Mouse (Mus musculus): ENCODE measurements at regions not wholly inside any gene's neighbourhood (a gene's known extent, or its start where the extent isn't known, plus 50 kb on each side); places are given as distances from the start of the nearest gene placed in this dataset.

DNA sequence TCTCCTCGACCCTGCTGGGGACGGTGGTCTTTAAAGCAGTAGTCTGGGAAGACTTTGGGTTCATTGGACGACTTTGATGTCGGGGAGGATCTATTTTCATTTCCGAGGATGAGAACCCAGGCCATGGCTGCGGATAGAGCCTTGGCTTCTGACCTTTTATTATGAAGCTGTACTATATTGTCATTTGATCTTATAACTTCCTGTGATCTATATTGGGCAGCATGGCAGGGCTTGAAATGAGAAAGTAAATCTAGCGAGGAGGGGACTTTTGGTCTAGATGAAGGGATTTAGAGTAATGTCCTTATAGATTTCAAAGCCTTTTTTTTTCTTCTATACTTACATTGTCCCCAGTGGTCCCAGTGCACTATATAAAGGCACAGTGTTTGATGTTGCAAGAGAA lies 172.8 kb upstream of the Stt3b start:
- Histone ChIP-seq H3K4me1 (ENCODE audit: control insufficient read depth, insufficient read depth) (no peaks in the 10 kb centered on the region), H3K9ac (replicated peaks; ENCODE audit: low read depth, low read length) (no peak overlapping the region), H3K4me2 (ENCODE audit: low read depth, low read length) (no peak overlapping the region), H3K27ac (ENCODE audit: low read depth) (no peak overlapping the region), H3K4me3 (ENCODE audit: low read depth, low read length) (no peak overlapping the region), H3K27me3 (ENCODE audit: control insufficient read depth, insufficient read depth, low read length) (no peaks in the 10 kb centered on the region), H3K9me3 (replicated peaks; ENCODE audit: control insufficient read depth, low read length) (no peaks in the 10 kb centered on the region), H3K36me3 (replicated peaks; ENCODE audit: control insufficient read depth, insufficient read depth, low read length) (no peaks in the 10 kb centered on the region)
- ATAC-seq (ENCODE audit: insufficient read depth, low read depth), result no peak
- no peak for TF ChIP-seq EP300 (IDR thresholded peaks at IDR 0.05; ENCODE audit: low read depth)
- 76% methylated on average over 7 of the region's 7 CpGs for WGBS
- DNase-seq (ENCODE audit: low spot score), result no peak

DNA sequence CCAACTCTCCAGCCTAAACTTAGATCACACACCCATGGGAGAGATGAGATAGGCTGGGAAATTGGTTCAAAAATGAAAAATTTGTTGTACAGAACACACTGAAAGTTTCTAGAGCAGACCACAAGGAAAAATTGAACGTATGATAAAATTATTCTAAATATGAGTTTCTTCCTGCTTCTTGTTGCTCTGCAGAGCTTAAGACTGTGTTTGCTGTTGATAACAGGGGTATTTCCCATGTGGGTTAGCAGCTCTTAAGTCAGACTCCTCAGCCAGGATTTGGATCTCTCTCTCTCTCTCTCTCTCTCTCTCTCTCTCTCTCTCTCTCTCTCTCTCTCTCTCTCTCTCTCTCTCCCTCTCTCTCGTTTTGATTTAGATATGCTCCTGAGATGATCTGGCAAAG lies 173.5 kb upstream of the Stt3b start:
- Histone ChIP-seq H3K9me3 (replicated peaks; ENCODE audit: control insufficient read depth, low read length) (no peaks in the 10 kb centered on the region), H3K4me2 (ENCODE audit: low read depth, low read length) (no peak overlapping the region), H3K36me3 (replicated peaks; ENCODE audit: control insufficient read depth, insufficient read depth, low read length) (no peaks in the 10 kb centered on the region), H3K9ac (replicated peaks; ENCODE audit: low read depth, low read length) (no peak overlapping the region), H3K4me1 (ENCODE audit: control insufficient read depth, insufficient read depth) (no peaks in the 10 kb centered on the region), H3K4me3 (ENCODE audit: low read depth, low read length) (no peak overlapping the region), H3K27ac (ENCODE audit: low read depth) (no peak overlapping the region), H3K27me3 (ENCODE audit: control insufficient read depth, insufficient read depth, low read length) (no peaks in the 10 kb centered on the region)
- WGBS, result 47% methylated on average over 1 of the region's 2 CpGs
- no peak for DNase-seq (ENCODE audit: low spot score)
- TF ChIP-seq CTCF (IDR thresholded peaks at IDR 0.05; ENCODE audit: low read depth) (no peak), EP300 (IDR thresholded peaks at IDR 0.05; ENCODE audit: low read depth) (no peak)
- no peak for ATAC-seq (ENCODE audit: insufficient read depth, low read depth)

GRCm38 (mm10) chr9:115484408-115484807 lies 174.2 kb upstream of the Stt3b start:
- DNase-seq (ENCODE audit: low spot score) (no peak), ATAC-seq (ENCODE audit: insufficient read depth, low read depth) (no peak)
- no peak for TF ChIP-seq CTCF (IDR thresholded peaks at IDR 0.05; ENCODE audit: low read depth)
- no peak for TF ChIP-seq EP300 (IDR thresholded peaks at IDR 0.05; ENCODE audit: low read depth)
- 72% methylated on average over 1 of the region's 1 CpGs for WGBS
- no peaks in the 10 kb centered on the region for H3K27me3 ChIP-seq (ENCODE audit: control insufficient read depth, insufficient read depth, low read length)
- H3K9me3 ChIP-seq (replicated peaks; ENCODE audit: control insufficient read depth, low read length), result no peaks in the 10 kb centered on the region
- no peak overlapping the region for H3K4me3 ChIP-seq (ENCODE audit: low read depth, low read length)
- no peaks in the 10 kb centered on the region for H3K4me1 ChIP-seq (ENCODE audit: control insufficient read depth, insufficient read depth)
- no peak overlapping the region for H3K9ac ChIP-seq (replicated peaks; ENCODE audit: low read depth, low read length)
- no peak overlapping the region for H3K27ac ChIP-seq (ENCODE audit: low read depth)
- H3K4me2 ChIP-seq (ENCODE audit: low read depth, low read length), result no peak overlapping the region
- H3K36me3 ChIP-seq (replicated peaks; ENCODE audit: control insufficient read depth, insufficient read depth, low read length), result no peaks in the 10 kb centered on the region

DNA sequence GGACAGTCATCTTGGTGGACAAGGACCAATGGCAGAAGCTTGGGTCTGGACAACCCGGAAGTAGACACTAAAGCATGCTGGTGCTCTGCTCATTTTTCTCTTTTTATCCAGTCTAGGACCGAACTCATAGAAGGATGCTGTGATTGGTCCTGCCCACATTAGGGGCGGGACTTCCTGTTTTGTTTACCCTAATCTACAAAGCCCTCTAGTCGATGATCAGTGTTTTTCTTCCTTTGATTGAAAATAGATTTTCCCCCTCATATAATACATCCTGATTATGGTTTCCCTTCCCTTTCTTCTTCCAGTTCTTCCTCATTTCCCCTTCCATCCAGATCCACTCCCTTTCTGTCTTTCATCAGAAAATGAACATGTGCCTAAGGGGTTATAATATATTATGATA lies 175.0 kb upstream of the Stt3b start:
- Histone ChIP-seq H3K9me3 (replicated peaks; ENCODE audit: control insufficient read depth, low read length) (no peaks in the 10 kb centered on the region), H3K27me3 (ENCODE audit: control insufficient read depth, insufficient read depth, low read length) (no peaks in the 10 kb centered on the region), H3K9ac (replicated peaks; ENCODE audit: low read depth, low read length) (no peak overlapping the region), H3K36me3 (replicated peaks; ENCODE audit: control insufficient read depth, insufficient read depth, low read length) (no peaks in the 10 kb centered on the region), H3K4me3 (ENCODE audit: low read depth, low read length) (no peak overlapping the region), H3K4me2 (ENCODE audit: low read depth, low read length) (no peak overlapping the region), H3K4me1 (ENCODE audit: control insufficient read depth, insufficient read depth) (no peaks in the 10 kb centered on the region), H3K27ac (ENCODE audit: low read depth) (no peak overlapping the region)
- 83% methylated on average over 4 of the region's 4 CpGs for WGBS
- DNase-seq (ENCODE audit: low spot score) (no peak), ATAC-seq (ENCODE audit: insufficient read depth, low read depth) (no peak)
- TF ChIP-seq CTCF (IDR thresholded peaks at IDR 0.05; ENCODE audit: low read depth) (no peak), EP300 (IDR thresholded peaks at IDR 0.05; ENCODE audit: low read depth) (no peak)

- TF ChIP-seq EP300 (IDR thresholded peaks at IDR 0.05; ENCODE audit: low read depth), result no peak
- TF ChIP-seq CTCF (IDR thresholded peaks at IDR 0.05; ENCODE audit: low read depth), result no peak
- no peak overlapping the region for H3K4me2 ChIP-seq (ENCODE audit: low read depth, low read length)
- WGBS, result 82% methylated on average over 5 of the region's 5 CpGs
- H3K27me3 ChIP-seq (ENCODE audit: control insufficient read depth, insufficient read depth, low read length), result no peaks in the 10 kb centered on the region
- DNase-seq (ENCODE audit: low spot score) (no peak), ATAC-seq (ENCODE audit: insufficient read depth, low read depth) (no peak)
- H3K4me3 ChIP-seq (ENCODE audit: low read depth, low read length), result no peak overlapping the region
- no peaks in the 10 kb centered on the region for H3K9me3 ChIP-seq (replicated peaks; ENCODE audit: control insufficient read depth, low read length)
- H3K4me1 ChIP-seq (ENCODE audit: control insufficient read depth, insufficient read depth), result no peaks in the 10 kb centered on the region
- H3K36me3 ChIP-seq (replicated peaks; ENCODE audit: control insufficient read depth, insufficient read depth, low read length), result no peaks in the 10 kb centered on the region
- H3K9ac ChIP-seq (replicated peaks; ENCODE audit: low read depth, low read length), result no peak overlapping the region
- no peak overlapping the region for H3K27ac ChIP-seq (ENCODE audit: low read depth)
Observed at GRCm38 (mm10) chr9:115487175-115487760, 177.0 kb upstream of the Stt3b start.
